Mouse (Mus musculus) heart, adult 8-10 months (tissue): ENCODE results near the gene Fam102b. TPM values are rescaled to one million over a fixed set of nuclear protein-coding genes. Genes with fewer than 3 reads are reported as not detected.

Experiments used
- DNase-seq: peaks from one replicate; pipeline ENCODE4 v3.0.0; 2022; ENCODE audit warnings: low spot score
- total RNA-seq, 4 experiments: library from RNA; stranded (reverse); gene quantifications; 2 replicates each; pipeline ENCODE4 v1.2.4; 2022

Fam102b gene
- total RNA-seq, 4 experiments from 2014 or later = 8.0 to 11.7 (median 11.0) TPM

DNA sequence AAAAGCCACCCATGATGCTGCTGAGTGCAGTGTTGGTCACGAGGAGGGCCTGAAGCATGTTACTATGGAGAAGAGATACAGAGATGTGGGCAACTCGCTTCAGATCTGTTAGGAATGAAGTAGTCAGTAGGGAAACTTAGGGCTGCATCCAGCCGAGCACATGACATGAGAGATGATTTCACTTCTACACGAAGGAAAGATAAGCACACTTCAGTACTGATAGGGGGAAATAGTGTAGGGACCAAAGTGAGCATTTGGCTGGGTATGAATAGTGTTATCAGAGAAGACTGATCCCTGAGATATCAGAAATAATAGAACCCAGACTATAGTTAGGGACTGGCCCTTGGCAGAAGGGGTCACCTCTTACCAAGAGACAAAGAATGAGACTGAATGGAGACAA, 14.8 kb downstream of the Fam102b start:
- DNase-seq = no peak

DNA sequence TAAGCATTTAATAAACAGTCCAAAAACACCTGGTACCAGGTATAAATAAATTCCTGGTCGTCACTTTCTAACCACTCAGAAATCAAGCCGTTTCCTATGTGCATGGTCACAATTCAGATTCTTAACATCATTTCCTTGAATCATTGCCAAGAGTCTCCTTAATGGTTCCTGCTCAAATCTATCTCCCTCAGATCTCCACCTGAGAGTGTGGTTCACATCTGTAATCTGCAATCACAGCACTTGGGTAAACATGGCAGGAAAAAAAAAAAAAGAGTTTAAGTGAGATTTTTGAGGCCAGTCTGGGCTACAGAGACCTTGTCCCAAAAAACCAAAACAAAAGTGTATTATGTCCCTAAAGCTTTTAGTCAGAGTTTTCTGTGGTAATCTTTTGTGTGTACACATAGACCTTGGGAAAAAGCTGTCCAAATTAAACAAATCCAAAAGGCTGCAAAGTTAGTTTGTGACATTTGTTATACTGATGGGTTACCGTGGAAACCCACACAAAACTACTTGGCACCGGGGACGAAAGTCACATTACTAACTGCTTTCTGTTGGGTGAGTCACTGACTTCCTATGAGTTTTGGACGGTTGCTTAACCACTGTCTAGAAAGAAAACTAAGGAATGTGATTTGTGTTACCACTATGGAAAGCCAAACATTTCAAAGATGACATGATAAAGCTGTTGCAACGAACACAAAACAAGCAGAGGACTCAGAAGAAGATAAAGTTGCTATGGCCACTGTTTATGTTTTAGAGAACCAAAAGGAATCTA, 16.7 kb downstream of the Fam102b start:
- DNase-seq = peak; percentile 80

DNA sequence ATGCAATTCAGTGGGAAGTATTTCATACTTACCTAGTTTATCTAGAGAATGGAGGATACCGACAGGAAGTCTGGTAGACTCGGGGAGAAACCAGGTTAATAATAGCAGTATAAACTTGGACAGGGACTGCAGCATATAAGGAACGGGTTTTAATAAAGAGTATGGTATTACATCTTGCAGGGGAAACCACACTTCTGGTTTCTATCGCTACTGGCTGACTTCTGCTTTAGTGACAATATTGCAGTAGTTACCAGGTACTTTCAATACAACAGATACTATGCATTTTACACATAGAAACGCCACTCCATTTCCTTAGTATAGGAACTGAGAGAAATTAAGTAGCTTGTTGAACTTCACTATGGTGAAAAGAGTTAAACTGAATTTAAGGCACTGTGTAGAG, 19.2 kb downstream of the Fam102b start:
- DNase-seq = no peak

DNA sequence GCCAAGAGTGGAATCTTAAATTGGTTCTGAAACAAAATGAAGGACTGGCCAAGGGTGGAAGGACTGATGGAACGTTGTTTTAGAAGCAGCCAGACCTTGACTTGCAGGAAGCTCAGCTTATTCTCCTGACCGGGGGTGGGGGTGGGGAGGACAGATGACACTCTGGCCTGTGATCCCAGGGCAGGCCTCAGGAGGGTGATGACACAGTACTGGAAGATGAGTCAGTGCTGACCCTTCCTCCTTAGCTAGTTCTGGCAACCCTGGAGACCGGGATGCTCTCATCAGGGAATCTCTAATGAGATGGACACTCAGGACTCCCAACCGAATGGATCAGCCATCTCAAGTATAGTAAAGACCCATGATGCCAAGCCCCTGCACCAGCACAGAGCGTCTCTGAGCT, 21.6 kb downstream of the Fam102b start:
- DNase-seq = no peak

DNA sequence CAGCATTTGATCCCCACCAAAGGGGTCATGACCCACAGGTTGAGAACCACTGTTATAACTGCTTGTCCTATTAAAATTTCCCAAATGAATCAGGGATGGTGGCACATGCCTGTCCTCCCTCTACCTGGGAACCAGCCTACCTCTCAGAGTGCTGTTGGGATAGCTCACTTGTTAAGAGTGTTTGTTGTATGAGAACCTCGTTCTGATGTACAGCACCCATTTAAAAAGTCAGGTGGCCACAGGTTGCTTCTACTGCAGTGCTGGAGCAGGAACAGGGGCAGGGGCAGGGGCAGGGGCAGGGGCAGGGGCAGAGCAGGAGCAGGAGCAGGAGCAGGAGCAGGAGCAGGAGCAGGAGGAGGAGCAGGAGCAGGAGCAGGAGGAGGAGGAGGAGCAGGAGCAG, 28.2 kb downstream of the Fam102b start:
- DNase-seq = no peak

DNA sequence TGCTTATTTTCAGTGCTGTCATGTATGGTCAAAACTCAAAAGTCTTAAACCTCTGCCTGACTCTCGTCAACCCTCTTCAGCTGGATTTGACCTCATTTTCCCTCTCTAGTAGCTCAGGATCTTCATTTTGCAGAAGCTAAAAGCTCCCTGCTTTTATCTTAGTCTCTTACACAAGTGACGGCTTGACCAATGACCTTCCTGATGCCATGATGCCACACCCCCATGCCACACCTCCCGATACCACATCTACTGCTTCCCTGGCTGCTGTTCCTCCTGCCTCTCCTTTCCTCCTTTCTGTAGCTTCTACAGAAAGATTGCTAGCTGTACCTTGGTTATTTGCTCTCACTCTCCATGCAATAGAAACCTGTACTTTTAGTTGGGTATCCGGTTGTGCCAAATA, 29.6 kb downstream of the Fam102b start:
- no peak for DNase-seq

DNA sequence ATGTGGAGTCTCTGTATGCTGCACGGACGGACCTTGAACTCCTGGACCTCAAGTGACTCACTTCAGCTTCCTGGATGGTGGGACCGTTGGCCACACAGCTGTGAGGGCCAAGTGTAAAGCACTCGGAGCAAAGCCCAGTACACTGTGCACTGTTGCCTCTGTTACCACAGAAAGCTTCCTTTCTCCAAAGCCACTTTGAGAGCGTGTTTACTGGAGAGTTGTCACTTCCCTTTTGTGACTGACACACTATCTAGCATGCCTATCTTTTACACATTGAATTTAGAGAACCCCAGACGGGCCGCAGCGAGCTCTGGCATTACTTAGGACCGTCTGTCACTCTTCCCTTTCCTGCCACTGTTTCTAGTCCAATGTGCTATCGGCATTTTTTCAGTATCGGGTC, 30.1 kb downstream of the Fam102b start:
- DNase-seq = peak; percentile 28

DNA sequence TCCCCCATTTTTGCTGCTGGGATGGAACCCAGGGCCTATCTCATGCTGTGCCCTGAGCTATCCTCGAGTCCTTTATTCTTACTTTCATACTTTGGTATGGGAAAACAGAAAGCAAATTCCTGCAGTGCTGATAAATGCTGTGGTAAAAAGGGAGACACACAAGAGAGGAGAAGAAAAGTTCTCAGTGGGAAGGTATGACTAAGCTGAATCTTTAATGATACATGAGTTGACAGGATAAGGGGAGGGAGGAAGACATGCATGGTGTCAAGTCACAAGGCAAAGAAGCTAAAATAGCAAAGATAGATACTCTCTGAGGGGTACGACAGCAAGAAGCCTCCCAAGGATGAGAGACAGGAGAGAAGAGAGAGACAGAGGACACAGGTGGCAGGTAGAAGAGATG, 32.0 kb downstream of the Fam102b start:
- no peak for DNase-seq

DNA sequence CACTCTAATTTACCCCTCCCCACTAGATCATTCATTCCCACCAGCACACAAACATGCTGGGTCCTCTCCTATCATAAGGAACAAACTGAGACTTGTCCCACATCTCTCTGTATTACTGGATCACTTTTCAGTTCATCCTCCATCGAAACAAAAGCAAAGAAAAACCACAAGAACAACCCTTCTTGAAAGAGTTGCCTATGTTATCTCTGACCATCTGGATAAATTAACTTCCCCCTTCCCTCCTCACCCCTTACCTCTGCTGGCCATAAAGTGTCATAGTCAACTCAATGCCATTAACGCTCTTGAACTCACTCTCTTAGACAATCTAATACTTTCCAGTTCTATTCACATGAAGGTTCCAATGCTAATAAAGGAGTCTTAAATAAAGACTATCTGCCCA, 32.9 kb downstream of the Fam102b start:
- no peak for DNase-seq

DNA sequence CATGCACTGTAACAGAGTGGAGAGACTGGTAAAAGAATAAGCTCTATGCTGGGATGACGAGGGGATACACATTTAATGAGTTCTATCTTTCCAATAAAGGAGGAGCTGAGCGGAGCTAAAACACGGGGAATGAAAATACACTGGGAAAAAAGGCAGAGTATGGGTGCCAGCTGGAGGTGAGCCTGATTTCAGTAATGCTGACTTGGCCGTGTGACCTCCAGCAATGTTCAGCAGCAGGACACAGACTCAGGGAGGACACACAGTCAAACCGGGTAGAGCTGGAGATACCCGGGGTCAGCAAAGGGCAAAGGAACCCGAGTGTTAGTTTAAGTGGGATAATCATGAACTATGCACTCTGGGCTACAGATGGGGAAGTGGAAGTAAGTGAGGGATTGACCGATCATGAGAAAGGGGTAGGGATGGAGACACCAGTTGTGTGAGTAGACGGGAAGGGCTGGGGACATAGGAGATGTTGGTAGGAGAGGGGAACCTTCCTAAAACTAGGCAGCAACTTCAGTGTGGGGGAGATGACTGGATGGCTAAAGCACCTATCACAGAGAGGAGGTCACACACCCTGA, 37.3 kb downstream of the Fam102b start:
- peak; percentile 27 for DNase-seq

DNA sequence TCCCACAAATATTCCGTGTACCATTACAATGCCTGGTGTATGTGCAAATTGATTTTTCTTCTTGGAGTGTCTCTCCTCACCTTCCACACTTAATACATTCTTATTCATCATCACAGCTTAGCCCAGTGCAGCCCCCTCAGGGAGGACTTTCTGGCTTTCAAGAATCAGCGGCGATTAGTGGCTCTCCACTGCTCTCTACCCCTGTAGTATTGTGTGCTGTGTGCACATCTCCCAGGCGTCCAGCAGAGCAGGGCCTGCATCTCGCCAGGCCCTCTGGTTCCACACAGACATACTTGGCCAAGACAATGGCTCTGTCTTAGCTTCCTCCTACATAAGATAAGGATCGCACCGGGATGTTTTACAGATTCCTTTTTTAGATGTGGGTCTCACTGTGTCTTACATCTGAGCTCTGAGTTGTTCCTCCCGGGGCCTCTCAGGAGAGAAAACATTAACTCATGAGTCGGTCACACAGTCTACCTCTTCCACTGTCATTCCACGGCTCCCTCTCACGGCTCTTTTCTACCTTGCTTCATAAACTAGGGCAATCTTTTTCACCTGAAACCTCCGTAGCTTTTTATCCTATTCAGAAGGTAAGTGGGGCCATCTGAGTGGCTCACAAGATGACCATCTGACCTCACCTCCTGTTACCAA, 40.3 kb downstream of the Fam102b start:
- no peak for DNase-seq

DNA sequence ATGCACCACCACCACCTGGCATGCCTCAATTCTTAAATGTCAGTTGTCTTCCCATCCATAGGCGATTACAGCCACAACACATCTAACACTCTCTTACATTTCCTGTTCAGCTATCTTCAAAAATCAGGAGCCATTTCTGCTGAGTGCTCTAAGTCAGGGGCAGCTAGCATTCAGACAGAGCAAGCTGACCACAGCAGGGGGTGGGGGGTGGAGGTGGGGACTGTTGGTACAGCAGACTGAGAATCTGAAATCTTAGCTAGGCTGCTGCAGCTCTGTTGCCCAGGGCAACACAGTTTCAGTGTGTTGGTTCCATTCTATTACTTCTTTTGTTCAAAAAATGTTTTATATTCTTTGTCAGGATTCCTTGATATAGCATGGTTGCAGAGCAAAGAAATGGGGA, 40.9 kb downstream of the Fam102b start:
- no peak for DNase-seq

DNA sequence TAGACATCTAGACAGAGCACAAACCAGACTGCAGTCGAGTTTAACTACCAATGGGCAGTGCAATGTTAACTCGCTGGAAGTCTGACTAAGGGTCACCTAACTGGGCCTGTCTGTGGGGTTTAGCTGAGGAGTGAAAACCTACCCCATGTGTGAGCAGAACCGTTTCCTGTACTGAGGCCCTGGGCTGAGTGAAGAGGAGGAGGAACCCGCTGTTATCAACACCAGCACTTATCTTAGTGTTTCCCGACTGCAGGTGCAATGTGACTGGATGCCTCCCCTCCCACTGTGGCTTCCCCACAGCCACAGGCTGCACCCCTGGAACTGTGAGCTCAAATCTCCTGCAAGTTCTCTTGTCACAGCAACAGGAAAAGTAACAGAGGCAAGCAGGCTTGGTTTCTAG, 43.4 kb downstream of the Fam102b start:
- DNase-seq = no peak

DNA sequence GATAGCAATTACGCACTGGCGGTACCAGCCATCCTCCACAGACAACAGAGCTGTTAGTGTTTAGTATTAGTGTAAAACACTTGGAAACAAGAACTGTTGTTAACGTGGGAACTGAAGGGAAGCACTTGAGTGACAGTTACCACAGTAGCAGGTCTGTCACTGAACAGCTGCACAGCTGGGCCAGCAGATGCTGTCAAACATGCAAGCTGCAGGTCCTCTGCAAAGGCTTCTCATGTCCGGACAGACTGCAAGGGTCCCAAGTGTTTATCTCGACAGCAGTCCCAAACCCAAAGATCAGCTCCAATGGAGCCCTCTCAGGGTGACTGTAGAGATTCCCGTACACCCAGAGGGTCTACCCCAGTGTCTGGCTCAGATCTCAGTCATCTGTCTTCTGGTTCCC, 45.5 kb downstream of the Fam102b start:
- DNase-seq = no peak

DNA sequence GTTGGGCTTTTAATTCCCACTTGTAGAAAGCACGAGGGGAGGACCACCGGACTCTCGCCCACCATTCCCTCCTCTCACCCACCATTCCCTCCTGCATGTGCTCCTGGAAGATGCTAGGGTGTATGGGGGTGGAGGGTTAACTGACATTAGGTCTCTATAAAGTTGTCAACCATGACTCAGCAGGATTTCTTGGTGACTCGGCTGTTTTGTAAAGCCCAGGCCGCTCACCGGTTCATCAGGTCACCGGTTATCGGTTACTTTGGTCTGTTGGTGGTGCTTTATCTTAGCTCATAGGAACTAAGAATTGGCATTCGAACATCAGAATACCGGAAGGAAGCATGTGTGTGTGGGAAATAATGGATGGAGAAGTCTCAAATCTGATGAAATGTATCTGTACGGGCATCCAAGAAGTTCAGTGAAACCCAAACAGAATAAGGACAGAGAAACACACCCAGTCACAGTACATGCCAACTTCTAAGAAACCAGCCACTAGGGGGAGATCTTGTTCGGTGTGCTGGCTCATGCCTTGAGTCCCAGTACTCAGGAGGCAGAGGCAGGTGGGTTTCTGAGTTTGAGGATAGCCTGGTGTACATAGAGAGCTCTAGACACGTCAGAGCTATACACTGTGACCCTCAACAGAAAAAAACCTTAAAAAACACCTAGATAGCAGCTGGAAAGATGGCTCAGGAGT, 49.9 kb downstream of the Fam102b start:
- peak; percentile 9 for DNase-seq

DNA sequence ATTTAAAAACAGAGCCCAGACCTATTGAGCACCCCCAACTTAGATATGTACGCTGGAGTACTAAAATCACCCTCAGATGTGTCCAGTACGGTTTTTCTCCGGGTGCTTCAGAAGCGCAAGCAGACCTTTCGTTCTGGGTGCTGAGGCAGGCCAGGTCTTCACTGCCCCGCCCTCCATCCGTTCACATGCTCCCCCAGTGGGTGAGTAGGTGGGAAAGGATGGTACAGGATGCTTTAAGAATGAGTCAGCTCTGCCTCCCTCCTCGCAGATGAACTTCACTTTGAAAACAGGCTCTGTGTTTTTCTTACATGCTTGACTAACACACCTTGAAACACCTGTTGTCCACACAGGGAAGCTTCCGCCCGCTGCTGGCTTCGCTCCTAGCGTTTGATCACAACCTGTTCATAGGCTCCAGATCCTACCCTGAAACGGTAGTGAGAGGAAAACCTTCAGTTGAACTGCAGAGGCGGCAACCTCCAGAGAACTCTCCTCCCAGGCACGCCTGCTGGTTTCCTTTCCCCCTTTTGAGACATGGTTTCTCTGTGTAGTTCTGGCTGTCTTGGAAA, 52.4 kb downstream of the Fam102b start:
- no peak for DNase-seq

DNA sequence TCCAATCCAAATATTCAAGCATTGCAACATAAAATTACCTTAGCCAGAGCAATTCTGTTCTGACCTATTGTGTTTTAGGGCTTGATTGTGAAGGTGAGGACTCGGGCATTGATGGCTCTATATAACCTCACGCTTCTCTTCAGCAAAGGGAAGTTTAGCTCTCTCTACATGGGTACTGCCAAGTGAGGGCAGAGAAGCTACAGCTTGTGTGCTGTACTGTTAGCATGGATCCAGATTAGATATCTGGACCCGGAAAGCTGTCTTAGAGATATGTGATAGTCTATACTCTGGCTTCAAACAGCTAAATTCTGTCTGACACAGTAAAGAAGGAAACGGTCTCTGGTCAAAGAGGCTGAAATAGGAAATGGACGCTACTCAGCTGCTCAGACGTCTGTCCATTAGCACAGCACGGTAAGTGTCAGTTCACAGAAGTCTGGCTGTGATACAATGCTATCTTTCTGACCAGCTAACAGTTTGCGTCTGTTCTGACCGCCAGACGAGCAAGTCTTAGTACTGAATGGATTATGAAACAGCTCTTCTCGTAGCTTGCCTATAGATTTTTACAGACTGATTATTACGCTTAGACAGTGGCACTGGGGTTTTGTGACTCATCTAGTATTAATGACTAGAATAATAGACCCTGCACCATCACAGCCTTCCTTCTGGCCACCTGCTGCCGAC, 53.3 kb downstream of the Fam102b start:
- DNase-seq = no peak

DNA sequence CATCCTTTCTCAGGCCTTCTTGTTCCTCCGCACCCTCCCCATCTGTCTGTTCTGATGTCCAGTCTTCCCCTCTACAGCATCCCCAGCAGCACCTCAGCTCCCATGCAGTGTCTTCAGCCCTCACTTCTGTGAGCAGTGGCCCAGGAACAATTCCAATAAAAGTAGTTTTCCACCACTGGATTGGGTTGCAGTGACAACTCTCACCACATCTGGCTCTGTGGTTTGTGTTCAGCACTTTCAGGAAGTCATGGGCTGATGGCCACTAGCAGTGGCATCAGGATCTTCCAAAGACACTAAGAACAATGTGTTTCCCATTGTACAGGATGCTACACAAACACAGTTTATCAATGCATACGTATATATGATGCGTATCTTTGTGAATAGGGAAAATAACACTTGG, 61.4 kb downstream of the Fam102b start:
- no peak for DNase-seq

DNA sequence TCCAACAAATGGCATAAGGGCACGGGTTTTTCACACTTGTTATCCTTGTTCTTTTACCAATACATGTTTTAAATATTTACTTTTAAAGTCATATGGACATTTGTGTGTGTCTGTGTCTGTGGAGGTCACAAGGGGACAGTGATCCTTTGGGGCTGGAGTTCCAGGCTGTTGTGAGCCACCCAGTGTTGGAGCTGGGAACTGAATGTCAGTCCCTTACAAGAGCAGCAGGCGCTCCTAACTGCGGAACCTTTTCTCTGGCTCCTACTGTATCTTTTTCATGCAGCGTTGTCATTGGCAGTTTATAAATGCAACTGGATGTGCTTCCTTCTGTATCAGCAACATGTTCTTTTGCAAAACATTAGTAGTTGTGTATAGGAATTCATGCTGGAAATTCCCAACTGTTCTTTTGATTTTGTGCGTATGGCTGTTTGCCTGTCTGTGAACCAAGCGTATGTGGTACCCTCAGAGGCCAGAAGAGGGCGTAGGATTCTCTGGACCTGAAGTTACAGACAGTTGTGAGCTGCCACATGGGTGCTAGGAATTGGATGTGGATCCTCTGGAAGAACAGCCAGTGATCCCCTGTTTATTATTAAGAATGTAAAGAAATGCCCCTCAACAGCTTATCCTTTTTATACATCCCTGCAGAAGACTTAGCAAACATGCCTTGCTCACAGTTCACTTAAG, 62.9 kb downstream of the Fam102b start:
- no peak for DNase-seq

DNA sequence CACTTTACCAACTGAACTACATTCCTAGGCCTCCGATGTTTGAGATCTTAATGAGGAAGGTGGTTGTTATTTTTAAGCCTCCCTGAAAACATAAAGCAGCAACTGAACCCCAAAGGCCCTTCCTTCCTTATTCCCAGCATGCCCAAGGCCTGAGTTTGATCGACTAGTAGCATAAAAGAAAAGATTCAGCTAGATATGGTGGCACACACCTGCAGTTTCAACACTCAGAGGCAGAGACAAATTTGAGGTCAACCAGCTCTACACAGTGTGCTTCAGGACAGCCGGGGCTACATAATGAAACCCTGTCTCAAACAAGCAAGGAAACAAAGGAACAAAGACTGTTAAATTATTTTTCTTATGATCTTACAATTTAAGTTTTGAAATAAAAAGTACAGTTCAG, 63.6 kb downstream of the Fam102b start:
- no peak for DNase-seq

DNA sequence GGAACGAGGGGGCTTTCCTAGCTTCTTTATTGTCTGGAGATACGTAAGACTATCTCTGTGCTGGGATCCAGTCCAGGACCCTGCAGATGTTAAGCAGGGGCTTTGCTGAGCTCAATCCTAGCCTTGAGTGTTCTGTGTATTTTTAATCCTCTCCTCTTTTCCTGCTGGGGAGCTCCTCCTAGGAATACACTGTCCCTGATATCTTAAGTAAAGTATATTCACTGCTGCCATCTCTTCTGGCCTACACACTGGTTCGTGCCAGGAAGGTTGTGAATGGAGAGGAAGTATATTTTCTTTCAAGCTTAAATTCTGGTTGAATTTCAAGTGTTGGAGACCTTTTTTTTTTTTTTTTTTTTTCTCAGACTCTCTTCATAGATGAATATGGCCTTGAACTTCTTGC, 64.1 kb downstream of the Fam102b start:
- DNase-seq = no peak
